22 mouse cellular contexts compared by ENCODE assay signal in the genomic region with DNA sequence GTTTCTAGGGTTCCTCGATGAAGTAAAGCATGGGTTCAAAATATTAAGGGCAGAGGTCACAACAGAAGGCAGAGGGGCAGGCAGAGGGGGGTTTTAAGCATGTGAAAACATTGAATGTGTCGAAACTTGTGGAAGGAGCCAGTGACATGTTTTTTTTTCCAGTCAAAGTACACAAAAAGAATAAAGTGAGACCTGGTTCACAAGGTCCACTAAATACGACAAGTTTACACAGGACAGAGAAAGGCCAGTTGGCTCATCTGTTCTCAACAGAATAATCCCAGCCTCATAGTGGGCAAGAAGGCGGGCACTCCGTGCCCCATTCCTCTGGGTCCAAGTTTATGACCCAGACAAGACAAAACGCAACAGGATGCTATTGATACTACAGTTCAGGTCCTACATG. TPM values are rescaled to one million over a fixed set of nuclear protein-coding genes. Genes with fewer than 3 reads are reported as not detected.
A peak's percentile ranks its signal among the peaks of the same experiment; 100 is the strongest.
DNase-seq lines count a peak whose midpoint lies in the region; ATAC-seq and TF ChIP-seq lines count a peak whose summit lies in the region.
"Had no signal": no experiment of that assay in that cellular context is flagged by ENCODE, and none has a peak within 500 bp of the region (broad histone marks: within the 10 kb centered on the region; RNA-seq: fewer than 3 reads in every experiment).

No protein-coding gene starts in this region.

- WGBS in liver, adult 2 months: 17% methylated on average over 6 of the region's 6 CpGs
- WGBS in liver, embryonic 12.5 days (ENCODE audit: insufficient replicate concordance): 70% methylated on average over 6 of the region's 6 CpGs
- 60% methylated on average over 6 of the region's 6 CpGs for WGBS in liver, embryonic 15.5 days (ENCODE audit: insufficient replicate concordance)
- 56% methylated on average over 6 of the region's 6 CpGs for WGBS in liver, embryonic 16.5 days (ENCODE audit: insufficient replicate concordance)
- 57% methylated on average over 6 of the region's 6 CpGs for WGBS in liver, postnatal 0 days (ENCODE audit: insufficient replicate concordance)
- whole genome bisulfite sequencing in hindbrain, embryonic 10.5 days: 70% methylated on average over 6 of the region's 6 CpGs

- H3K9me3 ChIP-seq in liver, embryonic 12.5 days (replicated peaks): no peaks in the 10 kb centered on the region
- no peaks in the 10 kb centered on the region for H3K9me3 ChIP-seq in liver, embryonic 15.5 days (replicated peaks)
- H3K9me3 ChIP-seq in liver, embryonic 16.5 days (replicated peaks; ENCODE audit: control insufficient read depth, low read length): no peaks in the 10 kb centered on the region
- no peaks in the 10 kb centered on the region for H3K9me3 ChIP-seq in liver, postnatal 0 days (ENCODE audit: low read length)
- H3K9me3 ChIP-seq in hindbrain, embryonic 10.5 days: no peaks in the 10 kb centered on the region
- H3K9me3 ChIP-seq: embryonic facial prominence, embryonic 10.5 days; embryonic facial prominence, embryonic 12.5 days; forebrain, embryonic 13.5 days; forebrain, embryonic 15.5 days had no signal

- no peak for TF ChIP-seq POLR2A in liver, adult 2 months (IDR thresholded peaks at IDR 0.05; ENCODE audit: extremely low read depth, insufficient read depth, low read length)

- peaks cover 15% of the 10 kb centered on the region for H3K4me1 ChIP-seq in liver, adult 2 months (ENCODE audit: control insufficient read depth, insufficient read depth, low read length)
- H3K4me1 ChIP-seq in liver, embryonic 12.5 days: peaks cover 25% of the 10 kb centered on the region
- peaks cover 31% of the 10 kb centered on the region for H3K4me1 ChIP-seq in liver, embryonic 15.5 days (replicated peaks)
- peaks cover 11% of the 10 kb centered on the region for H3K4me1 ChIP-seq in liver, embryonic 16.5 days (ENCODE audit: control insufficient read depth, low read depth, low read length)
- peaks cover 12% of the 10 kb centered on the region for H3K4me1 ChIP-seq in liver, postnatal 0 days (ENCODE audit: insufficient read depth)
- H3K4me1 ChIP-seq in hindbrain, embryonic 10.5 days (replicated peaks): peaks cover 6% of the 10 kb centered on the region; the same call in 1 of the 2 replicates
- H3K4me1 ChIP-seq: forebrain, embryonic 13.5 days; forebrain, embryonic 15.5 days had no signal

- peak; percentile 99 for DNase-seq in liver, adult 2 months (ENCODE audit: extremely low read depth, low read depth, low spot score)
- no peak for DNase-seq in liver
- DNase-seq in liver, postnatal 0 days: no peak
- no peak for DNase-seq in hindbrain, embryonic 10.5 days (ENCODE audit: low spot score)
- DNase-seq: cerebellum, adult 11 months; cerebellum, adult 18-20 months; cerebellum, adult 8-10 months; cerebellum, adult 9-11 months; cerebellum, postnatal 14 days; cerebellum, postnatal 36 days; embryo, embryonic 11 days had no signal

- no peak for ATAC-seq in liver, embryonic 12.5 days
- ATAC-seq in liver, embryonic 15.5 days (ENCODE audit: insufficient read depth): peak; percentile 36; the same call in 1 of the 2 replicates
- ATAC-seq in liver, embryonic 16.5 days (ENCODE audit: low read depth): peak; percentile 57
- ATAC-seq in liver, postnatal 0 days: peak; percentile 83
- ATAC-seq: forebrain, embryonic 13.5 days; forebrain, embryonic 15.5 days had no signal

- peak overlapping the region; percentile 9 for H3K9ac ChIP-seq in liver, adult 2 months (ENCODE audit: low read depth, low read length)
- H3K9ac ChIP-seq in liver, embryonic 12.5 days: no peak overlapping the region
- no peak overlapping the region for H3K9ac ChIP-seq in liver, embryonic 15.5 days
- no peak overlapping the region for H3K9ac ChIP-seq in liver, embryonic 16.5 days (ENCODE audit: low read depth, low read length)
- no peak overlapping the region for H3K9ac ChIP-seq in liver, postnatal 0 days (replicated peaks)
- H3K9ac ChIP-seq: embryonic facial prominence, embryonic 12.5 days; forebrain, embryonic 13.5 days; forebrain, embryonic 15.5 days had no signal

- H3K4me3 ChIP-seq in liver, adult 2 months (ENCODE audit: insufficient read depth, low read depth, low read length): peak overlapping the region; percentile 49; the same call in 1 of the 2 replicates
- H3K4me3 ChIP-seq in liver, embryonic 12.5 days: no peak overlapping the region
- H3K4me3 ChIP-seq in liver, embryonic 15.5 days (replicated peaks): no peak overlapping the region
- H3K4me3 ChIP-seq in liver, embryonic 16.5 days (ENCODE audit: low read depth, low read length): no peak overlapping the region
- no peak overlapping the region for H3K4me3 ChIP-seq in liver, postnatal 0 days (ENCODE audit: low read depth, low read length)
- H3K4me3 ChIP-seq in hindbrain, embryonic 10.5 days: no peak overlapping the region
- H3K4me3 ChIP-seq: embryonic facial prominence, embryonic 10.5 days; embryonic facial prominence, embryonic 12.5 days; forebrain, embryonic 13.5 days; forebrain, embryonic 15.5 days had no signal

- peak; percentile 43 for TF ChIP-seq EP300 in liver, postnatal 0 days (IDR thresholded peaks at IDR 0.05; ENCODE audit: low read depth)

- no peak overlapping the region for H3K4me2 ChIP-seq in liver, embryonic 12.5 days
- no peak overlapping the region for H3K4me2 ChIP-seq in liver, embryonic 15.5 days
- no peak overlapping the region for H3K4me2 ChIP-seq in liver, embryonic 16.5 days (ENCODE audit: low read depth, low read length)
- H3K4me2 ChIP-seq in liver, postnatal 0 days (ENCODE audit: low read depth, low read length): peak overlapping the region; percentile 39; the same call in 1 of the 2 replicates
- H3K4me2 ChIP-seq: embryonic facial prominence, embryonic 12.5 days; forebrain, embryonic 13.5 days; forebrain, embryonic 15.5 days had no signal

- H3K79me2 ChIP-seq in liver, adult 2 months (ENCODE audit: control insufficient read depth, insufficient read depth, low read length): peaks cover 10% of the 10 kb centered on the region; the same call in 1 of the 2 replicates

- H3K27me3 ChIP-seq in liver, adult 2 months (ENCODE audit: control insufficient read depth, insufficient read depth, low read length): no peaks in the 10 kb centered on the region
- H3K27me3 ChIP-seq in liver, embryonic 12.5 days (replicated peaks): no peaks in the 10 kb centered on the region; the same call in 1 of the 2 replicates
- 0 out of 2 replicates have a peak, but pooled peaks cover 8% of the 10 kb centered on the region for H3K27me3 ChIP-seq in liver, embryonic 15.5 days
- no peaks in the 10 kb centered on the region for H3K27me3 ChIP-seq in liver, embryonic 16.5 days (ENCODE audit: control insufficient read depth, insufficient read depth, low read depth, low read length)
- no peaks in the 10 kb centered on the region for H3K27me3 ChIP-seq in liver, postnatal 0 days (ENCODE audit: insufficient read depth, low read length)
- H3K27me3 ChIP-seq in hindbrain, embryonic 10.5 days (ENCODE audit: insufficient read depth, poor library complexity, severe bottlenecking): no peaks in the 10 kb centered on the region
- H3K27me3 ChIP-seq: embryonic facial prominence, embryonic 12.5 days; forebrain, embryonic 13.5 days; forebrain, embryonic 15.5 days had no signal

- TF ChIP-seq CTCF in liver, adult 2 months (IDR thresholded peaks at IDR 0.05; ENCODE audit: low read depth, low read length): no peak
- TF ChIP-seq CTCF in liver, postnatal 0 days (IDR thresholded peaks at IDR 0.05; ENCODE audit: low read depth): no peak

- H3K36me3 ChIP-seq in liver, adult 2 months (ENCODE audit: control insufficient read depth, insufficient read depth, low read length): peaks cover 34% of the 10 kb centered on the region
- no peaks in the 10 kb centered on the region for H3K36me3 ChIP-seq in liver, embryonic 12.5 days
- no peaks in the 10 kb centered on the region for H3K36me3 ChIP-seq in liver, embryonic 15.5 days (replicated peaks)
- no peaks in the 10 kb centered on the region for H3K36me3 ChIP-seq in liver, embryonic 16.5 days (ENCODE audit: control insufficient read depth, insufficient read depth)
- H3K36me3 ChIP-seq in liver, postnatal 0 days (replicated peaks; ENCODE audit: insufficient read depth, low read length): 0 out of 2 replicates have a peak, but pooled peaks cover 2% of the 10 kb centered on the region
- no peaks in the 10 kb centered on the region for H3K36me3 ChIP-seq in hindbrain, embryonic 10.5 days
- H3K36me3 ChIP-seq: embryonic facial prominence, embryonic 10.5 days; embryonic facial prominence, embryonic 12.5 days; forebrain, embryonic 15.5 days had no signal

- peak overlapping the region; percentile 73 for H3K27ac ChIP-seq in liver, adult 2 months (replicated peaks; ENCODE audit: insufficient read depth, low read depth, low read length)
- no peak overlapping the region for H3K27ac ChIP-seq in liver, embryonic 12.5 days
- peak overlapping the region; percentile 49 for H3K27ac ChIP-seq in liver, embryonic 15.5 days (replicated peaks)
- peak overlapping the region; percentile 79 for H3K27ac ChIP-seq in liver, embryonic 16.5 days (ENCODE audit: low read length)
- H3K27ac ChIP-seq in liver, postnatal 0 days (ENCODE audit: low read depth): peak overlapping the region; percentile 79
- H3K27ac ChIP-seq in hindbrain, embryonic 10.5 days: no peak overlapping the region
- H3K27ac ChIP-seq: embryonic facial prominence, embryonic 10.5 days; embryonic facial prominence, embryonic 12.5 days; forebrain, embryonic 13.5 days; forebrain, embryonic 15.5 days had no signal

RNA-seq across cellular contexts. Expression of a gene that starts 4.8 kb away (rescaled TPM):
- total RNA-seq in liver, adult 2 months (2014; rRNA removed): 1,847 and 2,396 TPM in 2 replicates
- 549 and 587 TPM in 2 replicates for polyA plus RNA-seq in liver, adult 2 months (2012; rRNA removed)
- 0.66 and 0.98 TPM in 2 replicates for polyA plus RNA-seq in liver, embryonic 12.5 days (2016; fragmentation: Nextera tagmentation; extraction: Ambion mirVana)
- polyA plus RNA-seq in liver, embryonic 15.5 days (2015; fragmentation: Nextera tagmentation; extraction: Ambion mirVana): 6.6 and 8.9 TPM in 2 replicates
- polyA plus RNA-seq in liver, embryonic 16.5 days (2015; fragmentation: Nextera tagmentation; extraction: Ambion mirVana): 15.5 and 19.2 TPM in 2 replicates
- 503 and 548 TPM in 2 replicates for polyA plus RNA-seq in liver, postnatal 0 days (2015; fragmentation: Nextera tagmentation; extraction: Ambion mirVana)
- not detected in 2 replicates for polyA plus RNA-seq in hindbrain, embryonic 10.5 days (2016; fragmentation: Nextera tagmentation; extraction: Ambion mirVana)
- total RNA-seq: common myeloid progenitor, adult 5-6 weeks; ES-E14; MEL had no signal
- polyA plus RNA-seq: C2C12; embryonic facial prominence, embryonic 10.5 days; forebrain, embryonic 13.5 days had no signal

Comparison
In these comparisons a context has a peak if more than half of its experiments do, and no peak if none do; other contexts are left out.
1. H3K27ac ChIP-seq: peak in liver, adult 2 months (single experiment), liver, embryonic 15.5 days (single experiment), liver, embryonic 16.5 days (single experiment) and liver, postnatal 0 days (single experiment); none in liver, embryonic 12.5 days (single experiment) and hindbrain, embryonic 10.5 days (single experiment).
2. RNA of a gene that starts 4.8 kb away (polyA plus RNA-seq): 549 to 587 TPM in liver, adult 2 months and 503 to 548 TPM in liver, postnatal 0 days; 15.5 to 19.2 TPM in liver, embryonic 16.5 days, 6.6 to 8.9 TPM in liver, embryonic 15.5 days, 0.66 to 0.98 TPM in liver, embryonic 12.5 days and not detected in hindbrain, embryonic 10.5 days; every median in the first group is over 10 times any median in the second.